Mouse (Mus musculus) neural tube, embryonic 12.5 days (tissue): ENCODE data around the gene Prdx2. TPM values are rescaled to one million over a fixed set of nuclear protein-coding genes. Genes with fewer than 3 reads are reported as not detected.

Source experiments
- ATAC-seq: fragments of 200-750 bp; cut with Nextera tagmentation; 2 replicates; pipeline ENCODE4 v1.8.0; 2017; ENCODE audit warnings: low read depth, mild to moderate bottlenecking, moderate TSS enrichment, moderate library complexity; ENCODE audit not compliant: low FRiP score
- H3K27ac ChIP-seq: fragments of 300-500 bp; sonication (generic); 2 replicates; pipeline ENCODE4 v1.5.1; 2016
- H3K27me3 ChIP-seq: fragments of 300-500 bp; sonication (generic); replicated peaks from 2 replicates; pipeline ENCODE4 v1.6.1; 2016; ENCODE audit warnings: mild to moderate bottlenecking
- H3K36me3 ChIP-seq: fragments of 300-500 bp; sonication (generic); 2 replicates; pipeline ENCODE4 v1.6.1; 2016; ENCODE audit warnings: mild to moderate bottlenecking
- H3K4me1 ChIP-seq: fragments of 300-500 bp; sonication (generic); 2 replicates; pipeline ENCODE4 v1.6.1; 2016
- H3K4me2 ChIP-seq: fragments of 300-500 bp; sonication (generic); replicated peaks from 2 replicates; pipeline ENCODE4 v1.6.1; 2016; ENCODE audit warnings: mild to moderate bottlenecking
- H3K4me3 ChIP-seq: fragments of 300-500 bp; sonication (generic); 2 replicates; pipeline ENCODE4 v1.5.1; 2016
- H3K9ac ChIP-seq: fragments of 300-500 bp; sonication (generic); 2 replicates; pipeline ENCODE4 v1.6.1; 2016; ENCODE audit warnings: mild to moderate bottlenecking
- H3K9me3 ChIP-seq: fragments of 300-500 bp; sonication (generic); 2 replicates; pipeline ENCODE4 v1.6.1; 2016; ENCODE audit warnings: mild to moderate bottlenecking
- WGBS: fragments of 180-500 bp; shearing (Covaris S2); methylation state at CpG from one replicate; pipeline ENCODE4 v1.1.7; 2016; 5-methylcytosine and 5-hydroxymethylcytosine counted together
- polyA plus RNA-seq: library from polyadenylated mRNA; unstranded; fragments of >200 nt; fragmentation: Nextera tagmentation; extraction: Ambion mirVana; gene quantifications from 2 replicates; pipeline ENCODE4 v1.2.1, GENCODE M21; 2016

Gene Prdx2
- polyA plus RNA-seq, 1 experiment from 2014 or later, result 1,247 TPM

GRCm38 (mm10) chr8:84982499-84983011 is 13.2 kb downstream of the Prdx2 start:
- Histone ChIP-seq H3K9me3 (no peaks in the 10 kb centered on the region), H3K27me3 (peaks cover 55% of the 10 kb centered on the region), H3K9ac (no peak overlapping the region), H3K27ac (no peak overlapping the region), H3K4me2 (0 out of 2 replicates have a peak overlapping the region, but pooled peaks have one; percentile 3), H3K4me1 (peaks cover 53% of the 10 kb centered on the region), H3K4me3 (no peak overlapping the region), H3K36me3 (no peaks in the 10 kb centered on the region)
- no peak for ATAC-seq
- 62% methylated on average over 3 of the region's 3 CpGs for WGBS

- H3K9ac ChIP-seq, result no peak overlapping the region
- ATAC-seq, result no peak
- H3K9me3 ChIP-seq, result no peaks in the 10 kb centered on the region
- WGBS, result 12% methylated on average over 16 of the region's 16 CpGs
- no peaks in the 10 kb centered on the region for H3K36me3 ChIP-seq
- H3K27me3 ChIP-seq, result peaks cover 47% of the 10 kb centered on the region
- no peak overlapping the region for H3K27ac ChIP-seq
- no peak overlapping the region for H3K4me3 ChIP-seq
- H3K4me1 ChIP-seq, result peaks cover 36% of the 10 kb centered on the region
- peak overlapping the region; percentile 99 for H3K4me2 ChIP-seq
Measured at GRCm38 (mm10) chr8:84984294-84985048, 15.1 kb downstream of the Prdx2 start.

GRCm38 (mm10) chr8:84985049-84985683 is 15.8 kb downstream of the Prdx2 start:
- WGBS, result under 1% methylated on average over 23 of the region's 23 CpGs
- Histone ChIP-seq H3K4me1 (peaks cover 29% of the 10 kb centered on the region), H3K9ac (peak overlapping the region; percentile 57), H3K4me3 (peak overlapping the region; percentile 43), H3K36me3 (no peaks in the 10 kb centered on the region), H3K9me3 (no peaks in the 10 kb centered on the region), H3K4me2 (peak overlapping the region; percentile 99), H3K27me3 (peaks cover 43% of the 10 kb centered on the region), H3K27ac (no peak overlapping the region)
- no peak for ATAC-seq

GRCm38 (mm10) chr8:84985684-84986378 is 16.4 kb downstream of the Prdx2 start:
- WGBS, result under 1% methylated on average over 53 of the region's 53 CpGs
- no peaks in the 10 kb centered on the region for H3K9me3 ChIP-seq
- H3K36me3 ChIP-seq, result no peaks in the 10 kb centered on the region
- H3K4me3 ChIP-seq, result peak overlapping the region; percentile 43
- ATAC-seq, result peak; percentile 3; the same call in 1 of the 2 replicates
- peak overlapping the region; percentile 99 for H3K4me2 ChIP-seq
- peaks cover 27% of the 10 kb centered on the region for H3K4me1 ChIP-seq
- H3K9ac ChIP-seq, result peak overlapping the region; percentile 57
- peaks cover 42% of the 10 kb centered on the region for H3K27me3 ChIP-seq
- no peak overlapping the region for H3K27ac ChIP-seq

- H3K4me1 ChIP-seq, result peaks cover 26% of the 10 kb centered on the region
- H3K36me3 ChIP-seq, result no peaks in the 10 kb centered on the region
- WGBS, result 41% methylated on average over 8 of the region's 8 CpGs
- peak overlapping the region; percentile 43; the same call in 1 of the 2 replicates for H3K4me3 ChIP-seq
- peaks cover 37% of the 10 kb centered on the region for H3K27me3 ChIP-seq
- H3K9ac ChIP-seq, result no peak overlapping the region; the same call in 1 of the 2 replicates
- peak overlapping the region; percentile 99 for H3K4me2 ChIP-seq
- no peak for ATAC-seq
- H3K9me3 ChIP-seq, result no peaks in the 10 kb centered on the region
- no peak overlapping the region for H3K27ac ChIP-seq
Measured at GRCm38 (mm10) chr8:84986379-84986945, 17.1 kb downstream of the Prdx2 start.

GRCm38 (mm10) chr8:84987388-84987787 is 18.0 kb downstream of the Prdx2 start:
- WGBS, result 83% methylated on average over 5 of the region's 5 CpGs
- no peak overlapping the region for H3K4me3 ChIP-seq
- no peaks in the 10 kb centered on the region for H3K9me3 ChIP-seq
- no peak for ATAC-seq
- H3K4me1 ChIP-seq, result peaks cover 26% of the 10 kb centered on the region
- H3K4me2 ChIP-seq, result no peak overlapping the region
- peaks cover 32% of the 10 kb centered on the region for H3K27me3 ChIP-seq
- no peak overlapping the region for H3K27ac ChIP-seq
- no peak overlapping the region for H3K9ac ChIP-seq
- H3K36me3 ChIP-seq, result no peaks in the 10 kb centered on the region

GRCm38 (mm10) chr8:84987903-84988302 is 18.5 kb downstream of the Prdx2 start:
- no peak overlapping the region for H3K4me2 ChIP-seq
- peaks cover 27% of the 10 kb centered on the region for H3K27me3 ChIP-seq
- H3K4me1 ChIP-seq, result peaks cover 26% of the 10 kb centered on the region
- H3K9me3 ChIP-seq, result no peaks in the 10 kb centered on the region
- no peak overlapping the region for H3K9ac ChIP-seq
- WGBS, result 75% methylated on average over 2 of the region's 2 CpGs
- no peak for ATAC-seq
- H3K36me3 ChIP-seq, result no peaks in the 10 kb centered on the region
- H3K27ac ChIP-seq, result no peak overlapping the region
- no peak overlapping the region for H3K4me3 ChIP-seq

GRCm38 (mm10) chr8:84989311-84989731 is 19.9 kb downstream of the Prdx2 start:
- Histone ChIP-seq H3K27me3 (peaks cover 27% of the 10 kb centered on the region), H3K4me3 (no peak overlapping the region), H3K9ac (no peak overlapping the region), H3K4me1 (peaks cover 26% of the 10 kb centered on the region), H3K36me3 (no peaks in the 10 kb centered on the region), H3K4me2 (peak overlapping the region; percentile 89), H3K27ac (no peak overlapping the region), H3K9me3 (no peaks in the 10 kb centered on the region)
- WGBS, result 8% methylated on average over 15 of the region's 15 CpGs
- ATAC-seq, result no peak

GRCm38 (mm10) chr8:84989810-84990209 is 20.4 kb downstream of the Prdx2 start:
- peak overlapping the region; percentile 89 for H3K4me2 ChIP-seq
- no peaks in the 10 kb centered on the region for H3K36me3 ChIP-seq
- peak; percentile 74 for ATAC-seq
- WGBS, result under 1% methylated on average over 15 of the region's 15 CpGs
- no peaks in the 10 kb centered on the region for H3K9me3 ChIP-seq
- H3K4me1 ChIP-seq, result peaks cover 21% of the 10 kb centered on the region
- no peak overlapping the region for H3K27ac ChIP-seq
- H3K4me3 ChIP-seq, result peak overlapping the region; percentile 55
- peak overlapping the region; percentile 61 for H3K9ac ChIP-seq
- peaks cover 27% of the 10 kb centered on the region for H3K27me3 ChIP-seq

- Histone ChIP-seq H3K4me2 (peak within 1 kb of the TSS; percentile 89), H3K9ac (peak within 1 kb of the TSS; percentile 62), H3K9me3 (no peaks in the 10 kb centered on the region), H3K36me3 (no peaks in the 10 kb centered on the region), H3K27me3 (peaks cover 28% of the 10 kb centered on the region), H3K27ac (no peak within 1 kb of the TSS), H3K4me3 (peak within 1 kb of the TSS; percentile 55), H3K4me1 (peaks cover 16% of the 10 kb centered on the region)
- under 1% methylated on average over 28 of the region's 28 CpGs for WGBS
- ATAC-seq, result peak; percentile 94
Measured at GRCm38 (mm10) chr8:84990349-84990748, 21.0 kb downstream of the Prdx2 start, which contains the start of gene Hook2. Gene Hook2 (plus strand): TSS chr8:84990603.

- peak; percentile 67 for ATAC-seq
- no peak overlapping the region for H3K27ac ChIP-seq
- 1% methylated on average over 15 of the region's 15 CpGs for WGBS
Measured at GRCm38 (mm10) chr8:84990836-84991235, 21.4 kb downstream of the Prdx2 start.

More at GRCm38 (mm10) chr8:84990836-84991235, 21.4 kb downstream of the Prdx2 start:
- Histone ChIP-seq H3K4me3 (peak overlapping the region; percentile 55), H3K27me3 (peaks cover 33% of the 10 kb centered on the region), H3K4me2 (peak overlapping the region; percentile 89), H3K9ac (peak overlapping the region; percentile 62), H3K9me3 (no peaks in the 10 kb centered on the region), H3K4me1 (peaks cover 14% of the 10 kb centered on the region; the same call in 1 of the 2 replicates), H3K36me3 (no peaks in the 10 kb centered on the region)
